Mouse (Mus musculus) T-helper 17 cell (primary cell): ENCODE data around the gene Mical2.

Source experiments
- in situ Hi-C, 2 experiments: fragments of 300-600 bp; cut with MboI, MseI; formaldehyde crosslinking; loops; 1 replicate in 1 of 2; 2 replicates in 1 of 2; pipeline ENCODE4 v1.15.1; 2025; ENCODE audit warnings: high pct_unique_total_duplicates in 2 of 2

Mical2 gene

GRCm38 (mm10) chr7:112444985-112445367 is 219.3 kb downstream of the Mical2 start:
- in situ Hi-C loops, result no loop called here

- in situ Hi-C loops, result no loop called here
Measured at GRCm38 (mm10) chr7:112446498-112446897, 220.8 kb downstream of the Mical2 start.

GRCm38 (mm10) chr7:112449954-112450700 is 224.5 kb downstream of the Mical2 start:
- in situ Hi-C loops, result no loop called here

GRCm38 (mm10) chr7:112452471-112452870 is 226.8 kb downstream of the Mical2 start:
- in situ Hi-C loops, result no loop called here

GRCm38 (mm10) chr7:112453805-112454214 is 228.2 kb downstream of the Mical2 start:
- in situ Hi-C loops, result no loop called here

- in situ Hi-C loops, result no loop called here
Measured at GRCm38 (mm10) chr7:112454380-112454779, 228.7 kb downstream of the Mical2 start.

GRCm38 (mm10) chr7:112454951-112455350 is 229.3 kb downstream of the Mical2 start:
- in situ Hi-C loops, result no loop called here

GRCm38 (mm10) chr7:112455566-112456110 is 230.0 kb downstream of the Mical2 start:
- in situ Hi-C loops, result no loop called here

- in situ Hi-C loops, result no loop called here
Measured at GRCm38 (mm10) chr7:112457373-112457772, 231.7 kb downstream of the Mical2 start.

GRCm38 (mm10) chr7:112457920-112458319 is 232.3 kb downstream of the Mical2 start:
- in situ Hi-C loops, result no loop called here

- in situ Hi-C loops, result no loop called here
Measured at GRCm38 (mm10) chr7:112458440-112458839, 232.8 kb downstream of the Mical2 start.
